Mouse (Mus musculus): ENCODE data around the gene Atp1a2. TPM values are rescaled to one million over a fixed set of nuclear protein-coding genes. Genes with fewer than 3 reads are reported as not detected.

Gene Atp1a2
- polyA plus RNA-seq, 1 experiment from 2014 or later = 5.6 TPM

DNA sequence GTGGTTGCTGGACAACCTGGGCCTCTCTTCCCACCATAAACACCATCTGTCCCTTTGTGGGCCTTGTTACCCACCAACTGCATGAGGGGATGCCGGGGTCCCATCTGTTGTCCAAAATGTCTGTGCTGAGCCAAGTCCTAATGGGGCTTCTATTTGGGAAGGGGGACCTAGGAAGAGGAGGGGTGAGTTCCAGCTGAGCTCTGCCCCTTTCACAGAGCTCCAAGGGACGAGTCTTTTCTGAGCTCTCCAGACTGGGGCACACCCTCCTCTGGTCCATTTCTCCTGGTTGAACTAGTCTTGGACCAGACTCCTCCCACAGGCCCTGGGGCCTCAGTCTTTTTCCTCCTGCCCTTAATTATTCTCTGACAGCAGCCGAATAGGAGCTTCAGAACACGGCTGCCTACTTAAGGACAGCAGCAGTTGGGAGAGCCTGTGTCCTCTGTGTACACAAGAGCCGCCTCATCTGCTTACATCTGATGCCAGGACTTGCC, 22.1 kb upstream of the Atp1a2 start:
- WGBS = 32% methylated on average over 5 of the region's 5 CpGs
- peaks cover 12% of the 10 kb centered on the region; the same call in 1 of the 2 replicates for H3K36me3 ChIP-seq (ENCODE audit: control insufficient read depth, insufficient read depth, low read length)
- H3K4me1 ChIP-seq (ENCODE audit: control insufficient read depth, insufficient read depth, low read length) = no peaks in the 10 kb centered on the region
- H3K9ac ChIP-seq (ENCODE audit: low read depth, low read length) = no peak overlapping the region
- DNase-seq (ENCODE audit: low spot score) (no peak), ATAC-seq (ENCODE audit: low read depth) (peak; percentile 30; the same call in 1 of the 2 replicates)
- no peaks in the 10 kb centered on the region for H3K9me3 ChIP-seq (ENCODE audit: control insufficient read depth, low read length)
- H3K4me3 ChIP-seq (ENCODE audit: low read depth, low read length) = no peak overlapping the region
- H3K27me3 ChIP-seq (replicated peaks; ENCODE audit: control insufficient read depth, insufficient read depth, low read length) = peaks cover 3% of the 10 kb centered on the region
- H3K27ac ChIP-seq (replicated peaks; ENCODE audit: low read depth, low read length) = no peak overlapping the region
- H3K4me2 ChIP-seq (ENCODE audit: low read depth, low read length) = no peak overlapping the region

DNA sequence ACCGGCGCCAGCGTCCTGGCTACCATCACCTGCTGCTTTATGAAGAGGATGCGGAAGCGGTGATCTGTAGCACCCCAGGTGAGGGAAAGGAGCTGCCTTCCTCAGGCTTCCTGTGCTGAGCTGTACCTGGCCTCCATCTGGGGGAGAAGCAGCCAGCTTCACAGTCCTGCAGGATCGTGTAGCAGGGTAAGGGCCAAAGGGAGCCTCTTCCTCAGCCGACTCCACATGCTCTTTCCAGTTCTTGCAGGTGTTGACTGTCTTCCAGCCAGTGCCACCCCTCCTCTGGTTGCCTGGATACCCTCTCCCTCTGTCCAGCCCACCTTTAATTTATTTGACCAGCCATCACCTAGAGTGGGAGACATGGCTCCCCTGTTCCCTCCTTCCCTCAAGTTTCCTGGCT, 21.5 kb upstream of the Atp1a2 start:
- H3K27ac ChIP-seq (replicated peaks; ENCODE audit: low read depth, low read length) = no peak overlapping the region
- 80% methylated on average over 7 of the region's 7 CpGs for WGBS
- DNase-seq (ENCODE audit: low spot score) (no peak), ATAC-seq (ENCODE audit: low read depth) (no peak)
- no peaks in the 10 kb centered on the region for H3K9me3 ChIP-seq (ENCODE audit: control insufficient read depth, low read length)
- H3K27me3 ChIP-seq (replicated peaks; ENCODE audit: control insufficient read depth, insufficient read depth, low read length) = no peaks in the 10 kb centered on the region
- H3K9ac ChIP-seq (ENCODE audit: low read depth, low read length) = no peak overlapping the region
- no peak overlapping the region for H3K4me3 ChIP-seq (ENCODE audit: low read depth, low read length)
- peaks cover 12% of the 10 kb centered on the region; the same call in 1 of the 2 replicates for H3K36me3 ChIP-seq (ENCODE audit: control insufficient read depth, insufficient read depth, low read length)
- no peaks in the 10 kb centered on the region for H3K4me1 ChIP-seq (ENCODE audit: control insufficient read depth, insufficient read depth, low read length)
- H3K4me2 ChIP-seq (ENCODE audit: low read depth, low read length) = no peak overlapping the region

GRCm38 (mm10) chr1:172318424-172319035, 20.7 kb upstream of the Atp1a2 start:
- no peaks in the 10 kb centered on the region for H3K27me3 ChIP-seq (replicated peaks; ENCODE audit: control insufficient read depth, insufficient read depth, low read length)
- no peak overlapping the region for H3K4me3 ChIP-seq (ENCODE audit: low read depth, low read length)
- DNase-seq (ENCODE audit: low spot score) = no peak
- H3K36me3 ChIP-seq (ENCODE audit: control insufficient read depth, insufficient read depth, low read length) = peaks cover 12% of the 10 kb centered on the region; the same call in 1 of the 2 replicates
- H3K9ac ChIP-seq (ENCODE audit: low read depth, low read length) = no peak overlapping the region
- no peak overlapping the region for H3K4me2 ChIP-seq (ENCODE audit: low read depth, low read length)
- 85% methylated on average over 18 of the region's 19 CpGs for WGBS
- no peak overlapping the region for H3K27ac ChIP-seq (replicated peaks; ENCODE audit: low read depth, low read length)
- H3K9me3 ChIP-seq (ENCODE audit: control insufficient read depth, low read length) = no peaks in the 10 kb centered on the region
- ATAC-seq (ENCODE audit: low read depth) = no peak
- 0 out of 2 replicates have a peak, but pooled peaks cover 4% of the 10 kb centered on the region for H3K4me1 ChIP-seq (ENCODE audit: control insufficient read depth, insufficient read depth, low read length)

GRCm38 (mm10) chr1:172317946-172318345, 20.1 kb upstream of the Atp1a2 start:
- no peak for DNase-seq (ENCODE audit: low spot score)
- H3K9ac ChIP-seq (ENCODE audit: low read depth, low read length) = no peak overlapping the region
- WGBS = 67% methylated on average over 14 of the region's 15 CpGs

DNA sequence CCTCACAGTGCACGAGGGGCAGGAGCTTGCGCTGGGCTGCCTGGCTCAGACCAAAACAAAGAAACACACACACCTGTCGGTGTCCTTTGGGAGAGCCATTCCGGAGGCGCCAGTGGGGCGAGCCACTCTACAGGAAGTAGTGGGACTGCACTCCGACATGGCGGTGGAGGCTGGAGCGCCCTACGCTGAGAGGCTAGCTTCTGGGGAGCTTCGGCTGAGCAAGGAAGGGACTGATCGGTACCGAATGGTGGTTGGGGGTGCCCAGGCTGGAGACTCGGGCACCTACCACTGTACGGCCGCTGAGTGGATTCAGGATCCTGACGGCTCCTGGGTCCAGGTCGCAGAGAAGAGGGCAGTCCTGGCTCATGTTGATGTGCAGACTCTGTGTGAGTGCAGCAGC, 19.6 kb upstream of the Atp1a2 start:
- Histone ChIP-seq H3K4me1 (ENCODE audit: control insufficient read depth, insufficient read depth, low read length) (peaks cover 12% of the 10 kb centered on the region; the same call in 1 of the 2 replicates), H3K36me3 (ENCODE audit: control insufficient read depth, insufficient read depth, low read length) (peaks cover 12% of the 10 kb centered on the region; the same call in 1 of the 2 replicates), H3K9me3 (ENCODE audit: control insufficient read depth, low read length) (no peaks in the 10 kb centered on the region), H3K9ac (ENCODE audit: low read depth, low read length) (no peak overlapping the region), H3K4me3 (ENCODE audit: low read depth, low read length) (no peak overlapping the region), H3K27me3 (replicated peaks; ENCODE audit: control insufficient read depth, insufficient read depth, low read length) (no peaks in the 10 kb centered on the region), H3K27ac (replicated peaks; ENCODE audit: low read depth, low read length) (no peak overlapping the region), H3K4me2 (ENCODE audit: low read depth, low read length) (no peak overlapping the region)
- 0 out of 2 replicates have a peak, but pooled peaks have one; percentile 6 for ATAC-seq (ENCODE audit: low read depth)
- 56% methylated on average over 18 of the region's 18 CpGs for WGBS
- no peak for DNase-seq (ENCODE audit: low spot score)

More at GRCm38 (mm10) chr1:172317946-172318345, 20.1 kb upstream of the Atp1a2 start:
- Histone ChIP-seq H3K27ac (replicated peaks; ENCODE audit: low read depth, low read length) (no peak overlapping the region), H3K36me3 (ENCODE audit: control insufficient read depth, insufficient read depth, low read length) (peaks cover 12% of the 10 kb centered on the region; the same call in 1 of the 2 replicates), H3K4me2 (ENCODE audit: low read depth, low read length) (no peak overlapping the region), H3K9me3 (ENCODE audit: control insufficient read depth, low read length) (no peaks in the 10 kb centered on the region), H3K4me1 (ENCODE audit: control insufficient read depth, insufficient read depth, low read length) (peaks cover 10% of the 10 kb centered on the region; the same call in 1 of the 2 replicates), H3K4me3 (ENCODE audit: low read depth, low read length) (no peak overlapping the region), H3K27me3 (replicated peaks; ENCODE audit: control insufficient read depth, insufficient read depth, low read length) (no peaks in the 10 kb centered on the region)
- no peak for ATAC-seq (ENCODE audit: low read depth)

- ATAC-seq (ENCODE audit: low read depth) = no peak
- H3K4me2 ChIP-seq (ENCODE audit: low read depth, low read length) = no peak overlapping the region
- H3K36me3 ChIP-seq (ENCODE audit: control insufficient read depth, insufficient read depth, low read length) = peaks cover 12% of the 10 kb centered on the region; the same call in 1 of the 2 replicates
- H3K9me3 ChIP-seq (ENCODE audit: control insufficient read depth, low read length) = no peaks in the 10 kb centered on the region
- 87% methylated on average over 3 of the region's 3 CpGs for WGBS
- DNase-seq (ENCODE audit: low spot score) = no peak
- peaks cover 12% of the 10 kb centered on the region; the same call in 1 of the 2 replicates for H3K4me1 ChIP-seq (ENCODE audit: control insufficient read depth, insufficient read depth, low read length)
- no peak overlapping the region for H3K9ac ChIP-seq (ENCODE audit: low read depth, low read length)
- no peak overlapping the region for H3K27ac ChIP-seq (replicated peaks; ENCODE audit: low read depth, low read length)
- no peak overlapping the region for H3K4me3 ChIP-seq (ENCODE audit: low read depth, low read length)
- no peaks in the 10 kb centered on the region for H3K27me3 ChIP-seq (replicated peaks; ENCODE audit: control insufficient read depth, insufficient read depth, low read length)
Observed at GRCm38 (mm10) chr1:172314911-172315310, 17.0 kb upstream of the Atp1a2 start.

DNA sequence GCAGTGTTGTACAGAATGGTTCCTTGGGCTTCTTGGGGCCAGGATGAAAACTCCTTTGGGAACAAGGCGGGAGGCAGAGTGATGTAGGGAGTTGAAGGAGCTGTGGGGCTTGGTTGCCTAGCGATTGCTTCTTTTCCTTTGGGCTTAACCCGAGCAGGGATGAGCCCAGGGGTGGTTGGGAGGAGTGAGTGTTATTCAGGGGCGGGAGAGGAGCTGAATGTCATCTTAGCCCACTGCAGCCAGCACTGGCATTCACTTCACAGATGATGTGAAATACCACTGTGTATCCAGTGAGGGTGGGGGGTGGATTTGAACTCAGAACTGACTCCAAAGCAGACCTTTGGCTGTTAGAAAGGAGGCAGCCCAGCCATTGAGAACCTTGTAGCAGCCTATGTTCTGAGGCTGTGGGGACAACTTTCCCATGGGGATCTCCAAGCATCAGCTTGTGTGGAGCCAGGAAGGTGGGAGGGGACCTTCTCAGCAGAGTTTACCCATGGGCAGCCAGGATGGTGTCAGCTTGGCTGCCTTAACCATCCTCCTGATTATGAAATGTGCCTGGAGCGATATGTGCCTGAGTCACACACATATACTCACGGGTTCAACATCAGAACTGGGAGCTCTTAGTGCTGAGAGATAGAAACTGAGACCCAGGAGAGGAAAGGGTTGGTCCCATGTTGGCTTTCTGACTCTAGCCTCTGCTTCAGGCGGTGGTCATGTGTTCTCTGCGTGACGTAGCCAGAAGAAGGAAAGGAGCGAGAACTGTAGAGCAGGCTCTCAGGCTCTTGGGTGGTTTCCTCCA, 15.9 kb upstream of the Atp1a2 start:
- H3K36me3 ChIP-seq (ENCODE audit: control insufficient read depth, insufficient read depth, low read length) = peaks cover 12% of the 10 kb centered on the region; the same call in 1 of the 2 replicates
- H3K9me3 ChIP-seq (ENCODE audit: control insufficient read depth, low read length) = no peaks in the 10 kb centered on the region
- peaks cover 12% of the 10 kb centered on the region; the same call in 1 of the 2 replicates for H3K4me1 ChIP-seq (ENCODE audit: control insufficient read depth, insufficient read depth, low read length)
- no peak overlapping the region for H3K4me3 ChIP-seq (ENCODE audit: low read depth, low read length)
- peak overlapping the region; percentile 93; the same call in 1 of the 2 replicates for H3K4me2 ChIP-seq (ENCODE audit: low read depth, low read length)
- no peak overlapping the region for H3K9ac ChIP-seq (ENCODE audit: low read depth, low read length)
- no peaks in the 10 kb centered on the region for H3K27me3 ChIP-seq (replicated peaks; ENCODE audit: control insufficient read depth, insufficient read depth, low read length)
- DNase-seq (ENCODE audit: low spot score) (no peak), ATAC-seq (ENCODE audit: low read depth) (no peak)
- 74% methylated on average over 10 of the region's 10 CpGs for WGBS
- H3K27ac ChIP-seq (replicated peaks; ENCODE audit: low read depth, low read length) = no peak overlapping the region

- Histone ChIP-seq H3K4me1 (ENCODE audit: control insufficient read depth, insufficient read depth, low read length) (peaks cover 12% of the 10 kb centered on the region; the same call in 1 of the 2 replicates), H3K9ac (ENCODE audit: low read depth, low read length) (peak overlapping the region; percentile 67), H3K27me3 (replicated peaks; ENCODE audit: control insufficient read depth, insufficient read depth, low read length) (no peaks in the 10 kb centered on the region), H3K27ac (replicated peaks; ENCODE audit: low read depth, low read length) (no peak overlapping the region; the same call in 1 of the 2 replicates), H3K4me2 (ENCODE audit: low read depth, low read length) (peak overlapping the region; percentile 93), H3K4me3 (ENCODE audit: low read depth, low read length) (peak overlapping the region; percentile 70), H3K9me3 (ENCODE audit: control insufficient read depth, low read length) (no peaks in the 10 kb centered on the region), H3K36me3 (ENCODE audit: control insufficient read depth, insufficient read depth, low read length) (peaks cover 4% of the 10 kb centered on the region; the same call in 1 of the 2 replicates)
- DNase-seq (ENCODE audit: low spot score) = no peak
- no peak for ATAC-seq (ENCODE audit: low read depth)
- 14% methylated on average over 16 of the region's 16 CpGs for WGBS
Observed at GRCm38 (mm10) chr1:172312768-172313561, 15.1 kb upstream of the Atp1a2 start.

Data from embryonic facial prominence, embryonic 14.5 days (tissue).